Mouse (Mus musculus) gastrocnemius, adult 2 months (tissue): Measurements from ENCODE around the gene Psma1. TPM values are rescaled to one million over a fixed set of nuclear protein-coding genes. Genes with fewer than 3 reads are reported as not detected.

Source experiments
- DNase-seq: peaks from one replicate; pipeline ENCODE4 v3.0.0; 2022
- H3K27ac ChIP-seq: fragments of 200-600 bp; 2 replicates; pipeline ENCODE4 v1.8.1; 2022; ENCODE audit warnings: mild to moderate bottlenecking
- H3K4me3 ChIP-seq: fragments of 200-600 bp; 2 replicates; pipeline ENCODE4 v1.8.1; 2022; ENCODE audit warnings: mild to moderate bottlenecking, moderate library complexity
- CTCF ChIP-seq: fragments of 200-600 bp; IDR thresholded peaks from 2 replicates; pipeline ENCODE4 v1.8.1; 2022; ENCODE audit warnings: antibody characterized with exemption, mild to moderate bottlenecking, moderate library complexity
- intact Hi-C: fragments of 180-260 bp; cut with DNase I; formaldehyde crosslinking; loops from one replicate; pipeline ENCODE4 v1.15.1; 2025
- total RNA-seq, 2 experiments: library from RNA; stranded (reverse); gene quantifications; 2 replicates each; pipeline ENCODE4 v1.2.3; 2021

Gene Psma1
- total RNA-seq, 2 experiments from 2014 or later = 95.8 to 100.0 TPM

GRCm38 (mm10) chr7:114299247-114299646, 23.3 kb upstream of the Psma1 start:
- no peak for TF ChIP-seq CTCF
- intact Hi-C loops = loop anchor here (10.0 kb wide), 1 partner anchor 116 kb away; the partner anchor contains the start of gene Pde3b
- Histone ChIP-seq H3K4me3 (no peak overlapping the region), H3K27ac (no peak overlapping the region)
- no peak for DNase-seq

GRCm38 (mm10) chr7:114294698-114295097, 18.8 kb upstream of the Psma1 start:
- no peak for DNase-seq
- Histone ChIP-seq H3K27ac (no peak overlapping the region), H3K4me3 (no peak overlapping the region)
- intact Hi-C loops = loop anchor here (10.0 kb wide), 1 partner anchor 120 kb away; the partner anchor contains the start of gene Pde3b
- peak; percentile 36 for TF ChIP-seq CTCF

- H3K4me3 ChIP-seq = no peak overlapping the region
- intact Hi-C loops = loop anchor here (10.0 kb wide), 1 partner anchor 121 kb away; the partner anchor contains the start of gene Pde3b
- peak overlapping the region; percentile 82; the same call in 1 of the 2 replicates for H3K27ac ChIP-seq
- no peak for DNase-seq
- TF ChIP-seq CTCF = no peak
Observed at GRCm38 (mm10) chr7:114293903-114294302, 18.0 kb upstream of the Psma1 start.

GRCm38 (mm10) chr7:114292501-114292971, 16.6 kb upstream of the Psma1 start:
- intact Hi-C loops = loop anchor here (10.0 kb wide), 1 partner anchor 122 kb away; the partner anchor contains the start of gene Pde3b
- H3K27ac ChIP-seq = peak overlapping the region; percentile 82
- no peak for TF ChIP-seq CTCF
- H3K4me3 ChIP-seq = peak overlapping the region; percentile 55
- DNase-seq = peak; percentile 88

GRCm38 (mm10) chr7:114291461-114292335, 15.8 kb upstream of the Psma1 start:
- DNase-seq = peak; percentile 27
- intact Hi-C loops = loop anchor here (10.0 kb wide), 1 partner anchor 123 kb away; the partner anchor contains the start of gene Pde3b
- H3K27ac ChIP-seq = peak overlapping the region; percentile 82
- peak overlapping the region; percentile 55; the same call in 1 of the 2 replicates for H3K4me3 ChIP-seq
- no peak for TF ChIP-seq CTCF

GRCm38 (mm10) chr7:114290078-114290506, 14.2 kb upstream of the Psma1 start:
- no peak overlapping the region for H3K27ac ChIP-seq
- no peak for DNase-seq
- no peak for TF ChIP-seq CTCF
- no peak overlapping the region for H3K4me3 ChIP-seq
- intact Hi-C loops = loop anchor here (10.0 kb wide), 1 partner anchor 125 kb away; the partner anchor contains the start of gene Pde3b

GRCm38 (mm10) chr7:114284296-114284910, 8.5 kb upstream of the Psma1 start:
- no peak overlapping the region for H3K27ac ChIP-seq
- no peak overlapping the region for H3K4me3 ChIP-seq
- no peak for TF ChIP-seq CTCF
- DNase-seq = no peak
- intact Hi-C loops = no loop called here

GRCm38 (mm10) chr7:114283006-114283405, 7.1 kb upstream of the Psma1 start:
- no peak for TF ChIP-seq CTCF
- intact Hi-C loops = no loop called here
- no peak overlapping the region for H3K4me3 ChIP-seq
- DNase-seq = no peak
- H3K27ac ChIP-seq = no peak overlapping the region

GRCm38 (mm10) chr7:114281671-114282070, 5.8 kb upstream of the Psma1 start:
- intact Hi-C loops = no loop called here
- TF ChIP-seq CTCF = peak; percentile 63
- H3K4me3 ChIP-seq = no peak overlapping the region
- H3K27ac ChIP-seq = no peak overlapping the region
- DNase-seq = no peak

- peak overlapping the region; percentile 92 for H3K4me3 ChIP-seq
- peak overlapping the region; percentile 94 for H3K27ac ChIP-seq
- no peak for DNase-seq
- no peak for TF ChIP-seq CTCF
- intact Hi-C loops = loop anchor here (2.0 to 10.0 kb wide), 3 partner anchors 21 to 549 kb away; partner anchors contain the start of gene Copb1
Observed at GRCm38 (mm10) chr7:114275372-114276004, 430 bp downstream of the Psma1 start.

- TF ChIP-seq CTCF = no peak
- DNase-seq = no peak
- intact Hi-C loops = no loop called here
- H3K27ac ChIP-seq = no peak overlapping the region
- H3K4me3 ChIP-seq = no peak overlapping the region
Observed at GRCm38 (mm10) chr7:114268446-114268845, 7.5 kb downstream of the Psma1 start.
